In genomic region chrX:53692065-53692464, GRCm38 (mm10) we compare ENCODE assay signal across 40 mouse cellular contexts. TPM values are rescaled to one million over a fixed set of nuclear protein-coding genes. Genes with fewer than 3 reads are reported as not detected.
"Had no signal": no experiment of that assay in that cellular context is flagged by ENCODE, and none has a peak within 500 bp of the region (broad histone marks: within the 10 kb centered on the region; RNA-seq: fewer than 3 reads in every experiment).

No protein-coding gene starts in this region.

- H3K4me1 ChIP-seq: limb, embryonic 10.5 days; limb, embryonic 12.5 days; limb, embryonic 13.5 days; limb, embryonic 15.5 days; liver, embryonic 12.5 days; liver, embryonic 13.5 days; liver, embryonic 15.5 days; lung, embryonic 15.5 days; megakaryocyte, embryonic 14.5 days; midbrain, embryonic 10.5 days; midbrain, embryonic 12.5 days; midbrain, embryonic 13.5 days; midbrain, embryonic 15.5 days; neural tube, embryonic 12.5 days; neural tube, embryonic 13.5 days had no signal

- H3K4me3 ChIP-seq: limb, embryonic 10.5 days; limb, embryonic 12.5 days; limb, embryonic 13.5 days; limb, embryonic 15.5 days; liver, embryonic 12.5 days; liver, embryonic 13.5 days; liver, embryonic 15.5 days; lung, embryonic 15.5 days; megakaryocyte, embryonic 14.5 days; midbrain, embryonic 10.5 days; midbrain, embryonic 12.5 days; midbrain, embryonic 13.5 days; midbrain, embryonic 15.5 days; myocyte; neural tube, embryonic 12.5 days; neural tube, embryonic 13.5 days had no signal

- H3K27ac ChIP-seq: limb, embryonic 10.5 days; limb, embryonic 12.5 days; limb, embryonic 13.5 days; limb, embryonic 15.5 days; liver, embryonic 12.5 days; liver, embryonic 13.5 days; liver, embryonic 14.5 days; liver, embryonic 15.5 days; lung, embryonic 15.5 days; macrophage; midbrain, embryonic 10.5 days; midbrain, embryonic 12.5 days; midbrain, embryonic 13.5 days; midbrain, embryonic 15.5 days; neural tube, embryonic 12.5 days; neural tube, embryonic 13.5 days had no signal

- H3K36me3 ChIP-seq: limb, embryonic 10.5 days; limb, embryonic 12.5 days; limb, embryonic 13.5 days; limb, embryonic 15.5 days; liver, embryonic 12.5 days; liver, embryonic 13.5 days; liver, embryonic 15.5 days; lung, embryonic 15.5 days; midbrain, embryonic 10.5 days; midbrain, embryonic 12.5 days; midbrain, embryonic 13.5 days; midbrain, embryonic 15.5 days; neural tube, embryonic 12.5 days; neural tube, embryonic 13.5 days had no signal

- DNase-seq: left cerebral cortex, postnatal 4 days; liver; liver, embryonic 13.5 days; liver, postnatal 0 days; lung, adult 18-20 months; lung, adult 2 months; lung, embryonic 14.5 days; lung, postnatal 10 days; lung, postnatal 14 days; lung, postnatal 36 days; lung, postnatal 4 days; midbrain, embryonic 14.5 days had no signal

- H3K9ac ChIP-seq: limb, embryonic 12.5 days; limb, embryonic 13.5 days; limb, embryonic 15.5 days; liver, embryonic 12.5 days; liver, embryonic 13.5 days; liver, embryonic 14.5 days; liver, embryonic 15.5 days; liver, postnatal 0 days; lung, embryonic 14.5 days; lung, embryonic 15.5 days; midbrain, embryonic 12.5 days; midbrain, embryonic 13.5 days; midbrain, embryonic 15.5 days; neural tube, embryonic 12.5 days; neural tube, embryonic 13.5 days had no signal

- H3K4me2 ChIP-seq: limb, embryonic 12.5 days; limb, embryonic 13.5 days; limb, embryonic 15.5 days; liver, embryonic 11.5 days; liver, embryonic 12.5 days; liver, embryonic 13.5 days; liver, embryonic 15.5 days; lung, embryonic 14.5 days; lung, embryonic 15.5 days; midbrain, embryonic 11.5 days; midbrain, embryonic 12.5 days; midbrain, embryonic 13.5 days; midbrain, embryonic 15.5 days; neural tube, embryonic 12.5 days; neural tube, embryonic 13.5 days had no signal

- H3K9me3 ChIP-seq: limb, embryonic 10.5 days; limb, embryonic 12.5 days; limb, embryonic 13.5 days; limb, embryonic 15.5 days; liver, embryonic 12.5 days; liver, embryonic 13.5 days; liver, embryonic 15.5 days; lung, embryonic 15.5 days; midbrain, embryonic 12.5 days; midbrain, embryonic 13.5 days; midbrain, embryonic 15.5 days; neural tube, embryonic 12.5 days; neural tube, embryonic 13.5 days had no signal

- ATAC-seq: liver, embryonic 12.5 days; liver, postnatal 0 days; lung, postnatal 0 days; midbrain, embryonic 13.5 days; midbrain, embryonic 15.5 days; midbrain, embryonic 16.5 days had no signal

- H3K27me3 ChIP-seq: limb, embryonic 12.5 days; limb, embryonic 13.5 days; limb, embryonic 15.5 days; liver, embryonic 12.5 days; liver, embryonic 13.5 days; liver, embryonic 15.5 days; lung, embryonic 15.5 days; midbrain, embryonic 12.5 days; midbrain, embryonic 13.5 days; midbrain, embryonic 15.5 days; neural tube, embryonic 12.5 days; neural tube, embryonic 13.5 days had no signal

RNA-seq across cellular contexts. Expression of gene 4930502E18Rik, which starts 32.6 kb away (rescaled TPM):
- total RNA-seq: liver, adult 2 months; megakaryocyte progenitor cell, adult 5-6 weeks; megakaryocyte, adult 5-6 weeks; megakaryocyte-erythroid progenitor cell, adult 5-6 weeks; midbrain, postnatal 0 days; monocyte, adult 5-6 weeks had no signal
- polyA plus RNA-seq: liver, adult 2 months; liver, embryonic 13.5 days; lung, adult 2 months; lung, embryonic 16.5 days; lung, postnatal 0 days; macrophage had no signal
